Mouse (Mus musculus) kidney, adult 11 months (tissue): ENCODE results near the gene Arhgap17.

ENCODE experiments used
- DNase-seq: peaks from one replicate; pipeline ENCODE4 v3.0.0; 2022

The Arhgap17 gene

DNA sequence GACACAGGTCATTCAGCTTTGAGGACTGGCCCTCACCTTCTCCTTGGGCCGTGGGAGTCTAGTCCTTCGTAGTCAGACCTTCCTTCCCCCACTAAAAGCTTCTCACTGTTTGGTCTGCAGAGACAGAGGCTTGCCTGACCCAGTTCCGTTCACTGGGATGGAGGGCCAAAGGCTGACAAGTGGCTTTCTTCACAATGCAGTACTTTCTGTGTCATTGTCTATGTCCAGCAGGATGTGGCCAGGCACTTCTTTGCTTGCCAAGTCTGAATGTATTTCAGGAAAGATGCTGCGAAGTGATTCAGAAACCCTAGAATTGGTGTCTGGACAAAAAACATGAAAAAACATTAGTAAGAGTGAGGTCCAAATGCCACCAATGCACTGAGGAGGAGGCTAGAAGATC, 89.9 kb downstream of the Arhgap17 start:
- DNase-seq: no peak

GRCm38 (mm10) chr7:123276568-123276967, 93.1 kb downstream of the Arhgap17 start:
- DNase-seq: no peak

DNA sequence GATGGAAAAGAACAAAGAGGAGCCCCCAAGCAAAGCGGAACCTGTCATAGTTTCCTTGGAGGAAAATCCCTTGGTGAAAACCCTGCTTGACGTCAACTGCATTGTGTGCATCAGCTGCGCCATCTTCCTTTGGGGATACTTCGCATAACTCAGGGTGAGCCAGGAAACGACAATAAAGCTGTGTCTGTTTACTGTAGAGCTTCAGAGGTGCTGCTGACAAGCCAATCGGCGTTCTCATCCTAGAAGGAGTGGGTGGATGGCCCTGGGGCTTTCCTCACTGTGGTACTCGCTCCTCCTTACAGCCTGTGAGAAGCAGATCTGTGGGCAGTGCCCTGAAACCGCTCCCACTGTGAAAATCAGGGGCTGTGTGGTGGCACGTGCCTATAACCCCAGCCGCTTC, 96.7 kb downstream of the Arhgap17 start:
- DNase-seq: no peak

DNA sequence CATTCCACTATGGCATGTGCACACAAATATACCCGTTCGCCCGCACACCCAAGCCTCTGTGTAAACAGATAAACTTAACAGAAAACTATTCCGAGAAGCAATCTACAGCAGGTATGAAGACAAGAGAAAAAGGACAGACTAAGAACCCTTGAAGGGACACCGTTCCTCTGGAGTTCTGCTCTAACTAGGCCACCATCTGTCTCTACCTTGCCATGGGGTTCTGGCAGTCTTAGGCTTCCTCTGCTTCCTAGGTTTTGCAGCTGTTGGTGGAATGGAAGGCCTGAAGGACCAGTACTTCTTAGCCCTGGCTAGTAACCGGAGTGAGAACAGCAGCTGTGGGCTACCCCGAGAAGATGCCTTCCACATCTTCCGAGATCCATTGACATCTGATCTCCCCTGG, 111.6 kb downstream of the Arhgap17 start:
- DNase-seq: no peak

- no peak for DNase-seq
These were observed 115.3 kb downstream of the Arhgap17 start for GRCm38 (mm10) chr7:123254196-123254970.

- no peak for DNase-seq
These were observed 116.3 kb downstream of the Arhgap17 start for GRCm38 (mm10) chr7:123253396-123253795.

- no peak for DNase-seq
These were observed 118.4 kb downstream of the Arhgap17 start for GRCm38 (mm10) chr7:123251343-123251742.

DNA sequence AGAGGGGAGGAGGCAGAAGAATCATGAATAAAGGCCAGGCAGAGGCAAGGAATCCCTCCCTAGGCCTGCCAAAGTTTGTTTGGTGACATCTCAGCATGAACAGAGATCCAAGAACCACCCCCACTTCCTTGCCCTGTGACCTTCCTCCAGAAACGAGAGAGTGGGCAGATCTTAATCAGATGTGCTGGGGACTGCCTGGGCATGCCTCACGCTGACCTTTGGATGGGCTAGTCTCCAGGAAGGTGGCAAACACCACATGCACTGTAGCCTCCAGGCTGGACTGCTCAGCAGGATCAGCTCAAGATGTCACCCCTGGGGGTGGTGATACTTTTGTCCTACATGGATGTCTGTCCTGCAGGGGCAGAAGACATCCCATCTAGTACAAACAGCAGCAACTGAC, 121.5 kb downstream of the Arhgap17 start:
- DNase-seq: no peak

DNA sequence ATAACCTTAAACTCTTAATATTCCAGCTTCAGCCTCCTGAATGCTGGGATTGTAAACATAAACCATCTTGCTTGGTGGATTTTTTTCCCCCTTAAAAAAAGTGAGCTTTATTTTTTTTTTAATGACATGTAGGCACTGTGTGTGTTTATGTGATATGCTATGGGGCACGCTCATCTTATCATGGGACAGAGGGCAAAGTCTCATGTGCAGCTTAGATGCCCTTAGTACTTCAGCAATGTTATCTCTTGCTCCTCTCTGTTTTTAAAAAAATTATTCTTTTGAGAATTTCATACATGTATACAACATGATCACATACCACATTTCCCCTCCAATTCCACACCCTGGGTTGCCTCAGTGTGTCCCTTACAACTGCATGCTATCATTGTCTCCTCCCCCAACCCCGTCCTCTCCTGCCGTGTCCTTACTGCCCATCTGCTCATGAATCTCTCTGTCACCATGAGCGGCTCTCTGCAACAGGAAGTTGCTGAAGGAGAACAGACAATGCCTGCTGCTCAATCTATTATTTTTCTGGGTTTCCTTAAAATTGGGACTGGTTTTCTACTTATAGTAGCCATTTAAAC, 123.1 kb downstream of the Arhgap17 start:
- no peak for DNase-seq

DNA sequence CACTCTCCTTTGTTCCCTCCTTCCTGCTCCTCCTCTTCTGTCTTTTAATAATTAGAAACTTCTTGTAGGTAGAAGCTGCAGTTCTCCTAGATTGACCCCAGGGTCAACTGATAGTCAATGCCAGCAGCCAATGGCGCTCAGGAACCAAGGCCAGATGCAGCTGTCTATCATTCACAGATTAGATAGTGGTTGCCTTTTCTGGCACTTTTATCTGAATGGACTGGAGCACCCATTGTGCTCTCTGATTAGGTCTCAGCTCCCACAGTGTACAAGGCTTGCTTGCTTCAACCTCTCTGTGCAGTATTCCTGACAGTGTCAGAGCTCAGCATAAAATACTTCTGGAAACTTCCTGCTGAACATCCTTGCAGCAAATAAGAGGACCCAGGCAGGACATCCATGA, 124.9 kb downstream of the Arhgap17 start:
- DNase-seq: no peak

GRCm38 (mm10) chr7:123242241-123242640, 127.5 kb downstream of the Arhgap17 start:
- no peak for DNase-seq

DNA sequence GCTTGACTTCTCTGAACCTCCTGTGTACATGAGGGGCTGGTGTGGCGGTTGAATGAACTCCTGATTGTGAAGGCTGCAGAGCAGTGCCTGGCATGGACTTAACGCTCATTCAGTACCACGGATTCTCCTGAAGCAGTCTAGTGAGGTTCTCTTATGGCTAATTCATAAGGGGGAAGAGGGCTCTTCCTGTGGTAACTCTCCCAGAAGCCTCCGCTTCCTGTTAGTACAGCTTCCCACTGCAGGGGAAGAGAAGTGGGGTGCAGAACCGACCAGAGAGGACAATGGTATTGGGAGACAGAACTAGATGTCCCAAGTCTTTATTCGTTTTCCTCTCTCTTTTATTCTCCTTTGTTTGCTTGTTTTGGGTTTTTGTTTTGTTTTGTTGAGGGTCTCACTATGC, 129.7 kb downstream of the Arhgap17 start:
- no peak for DNase-seq

- DNase-seq: no peak
These were observed 131.1 kb downstream of the Arhgap17 start for GRCm38 (mm10) chr7:123238621-123239020.

- no peak for DNase-seq
These were observed 134.3 kb downstream of the Arhgap17 start for GRCm38 (mm10) chr7:123235449-123235848.
